Mouse (Mus musculus): ENCODE data around the gene Pde4d.

- no peak for TF ChIP-seq CTCF (IDR thresholded peaks at IDR 0.05; ENCODE audit: borderline replicate concordance, insufficient read depth, low read depth, low read length)
- no peak for TF ChIP-seq POLR2A (IDR thresholded peaks at IDR 0.05; ENCODE audit: borderline replicate concordance, insufficient read depth, low read length)
These were observed 1369.3 kb downstream of the Pde4d start for GRCm38 (mm10) chr13:109819071-109819470.
